Mouse (Mus musculus) ovary, adult 10 weeks (tissue): ENCODE data around the gene Ube2g1. TPM values are rescaled to one million over a fixed set of nuclear protein-coding genes. Genes with fewer than 3 reads are reported as not detected.

ENCODE experiments used
- polyA plus RNA-seq: library from polyadenylated mRNA; stranded (reverse); fragments of 350-450 nt; fragmentation: Illumina TruSeq; extraction: RNeasy Lipid Tissue Mini Kit (QIAGEN cat#74804); gene quantifications from one replicate; pipeline ENCODE4 v1.2.3, GENCODE M21; 2014

Gene Ube2g1
- 211 TPM for polyA plus RNA-seq

DNA sequence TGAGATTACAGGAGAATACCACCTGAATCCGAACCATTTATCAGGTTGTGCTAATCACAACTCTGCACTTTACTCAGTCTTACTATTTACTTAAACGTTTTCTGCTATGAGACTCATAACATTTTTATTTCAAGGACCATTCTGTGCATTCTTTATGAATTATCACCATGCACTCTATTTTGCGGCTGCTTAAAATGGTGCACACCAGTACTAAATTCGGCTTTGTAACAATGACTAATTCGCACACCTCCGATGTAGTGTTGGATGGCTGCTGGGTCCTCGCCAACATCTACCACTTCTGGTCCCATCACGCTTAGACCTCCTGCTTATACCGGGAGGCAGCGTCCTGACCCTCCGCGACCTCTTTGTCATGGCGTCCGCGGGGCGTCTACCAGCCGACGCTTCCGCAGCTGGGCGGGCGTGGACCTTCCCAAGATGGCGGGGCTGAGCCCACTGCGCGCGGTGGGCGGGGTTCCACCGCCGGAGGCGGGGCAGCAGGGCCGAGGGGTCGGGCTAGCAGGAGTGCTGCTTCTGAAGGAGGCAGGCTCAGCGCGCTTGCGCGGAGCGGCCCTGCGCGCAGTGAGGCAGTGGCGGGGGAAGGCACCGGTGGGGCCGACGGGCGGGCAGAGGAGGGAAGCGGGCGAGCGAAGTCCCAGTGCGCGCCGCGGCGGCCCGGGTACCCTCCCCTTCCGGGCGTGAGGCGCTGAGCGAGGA lies at the start of gene Ube2g1:
Gene Ube2g1, plus strand, starts transcription at position 590 of the 714 bp plus-strand sequence.

DNA sequence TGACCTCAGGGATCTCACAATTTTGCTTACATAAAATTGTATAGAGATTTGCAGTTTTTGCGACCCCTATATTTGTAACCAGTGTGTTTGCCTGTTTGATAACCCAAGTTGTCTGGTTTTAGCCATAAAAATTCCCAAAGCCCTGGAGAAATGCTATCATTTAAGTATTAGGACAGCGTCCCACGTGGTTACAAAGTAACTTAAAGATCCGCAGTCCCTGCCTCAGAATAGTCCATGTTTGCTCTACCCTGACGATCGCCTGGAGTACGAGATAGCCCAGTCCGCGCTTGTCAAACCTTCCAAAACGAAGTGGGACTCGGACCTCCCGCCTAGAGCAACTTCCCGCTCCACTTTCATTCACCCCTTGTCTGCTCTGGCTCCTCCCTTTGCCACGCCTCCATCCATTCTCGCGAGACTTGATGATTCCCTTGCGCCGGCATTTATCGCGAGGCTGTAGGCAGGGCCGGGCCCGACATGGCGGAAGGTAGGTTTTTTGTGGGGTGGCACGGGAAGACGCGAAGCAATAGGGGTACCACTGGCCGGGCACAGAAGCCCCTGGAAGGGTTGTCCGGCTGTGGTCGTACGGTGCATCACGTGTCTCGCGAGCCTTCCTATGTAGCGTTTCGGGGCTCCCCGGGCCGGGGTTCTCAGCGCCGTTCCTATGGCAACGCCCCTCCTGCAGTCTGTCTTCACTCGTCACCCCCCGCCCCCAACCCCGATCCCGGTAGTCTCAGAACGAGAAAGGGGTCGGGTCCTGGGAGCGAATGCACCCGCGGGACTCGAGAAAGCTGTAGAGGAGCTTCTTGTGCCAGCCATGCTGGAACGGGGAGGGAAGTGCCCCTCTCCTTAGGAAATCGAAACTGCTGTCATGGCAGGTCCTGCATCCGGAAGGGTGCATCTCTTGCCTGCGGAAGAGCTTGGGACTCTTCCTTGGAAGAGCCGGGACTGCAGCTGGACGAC lies 82.7 kb downstream of the Ube2g1 start, which contains the start of gene Ankfy1:
Gene Ankfy1, plus strand, starts transcription at position 456 of the 960 bp plus-strand sequence.

Other genes with a start within 250 kb of the Ube2g1 start
- 3.1 TPM for gene Tekt1, start 244.8 kb upstream of the Ube2g1 start, polyA plus RNA-seq
- gene Smtnl2, start 195.6 kb upstream of the Ube2g1 start, polyA plus RNA-seq: 9.8 TPM
- gene Ggt6, start 171.8 kb upstream of the Ube2g1 start, polyA plus RNA-seq: not detected
- 60.1 TPM for gene Mybbp1a, start 165.9 kb upstream of the Ube2g1 start, polyA plus RNA-seq
- gene Spns2, start 117.4 kb upstream of the Ube2g1 start, polyA plus RNA-seq: 0.80 TPM
- gene Spns3, start 56.8 kb upstream of the Ube2g1 start, polyA plus RNA-seq: not detected
- gene Ankfy1, start 82.7 kb downstream of the Ube2g1 start, polyA plus RNA-seq: 56.6 TPM
- 11.3 TPM for gene Cyb5d2, start 188.9 kb downstream of the Ube2g1 start, polyA plus RNA-seq
- 10.9 TPM for gene Zzef1, start 188.9 kb downstream of the Ube2g1 start, polyA plus RNA-seq